Mouse (Mus musculus) MEL (cell line): ENCODE data around the gene Rprd2.

Experiments
- CTCF ChIP-seq, 3 experiments: IDR thresholded peaks in 2 of 3; conservative IDR thresholded peaks in 1 of 3; 2 replicates each; pipeline ENCODE4 v1.5.1; 2011 to 2012; ENCODE audit warnings: low read length in 3 of 3, low read depth in 2 of 3, mild to moderate bottlenecking in 2 of 3, improper control_type of control experiment in 1 of 3, inconsistent platforms in 1 of 3, mixed read lengths in 1 of 3, moderate library complexity in 1 of 3; ENCODE audit not compliant: control insufficient read depth in 1 of 3, insufficient read depth in 1 of 3, poor library complexity in 1 of 3, severe bottlenecking in 1 of 3
- E2F4 ChIP-seq: IDR thresholded peaks from 2 replicates; pipeline ENCODE4 v1.6.1; 2011; ENCODE audit warnings: low read depth, low read length, improper control_type of control experiment, borderline replicate concordance
- HCFC1 ChIP-seq: IDR thresholded peaks from 2 replicates; pipeline ENCODE4 v1.6.1; 2012; ENCODE audit warnings: low read depth, mild to moderate bottlenecking, inconsistent platforms, low read length, improper control_type of control experiment, moderate library complexity
- MAX ChIP-seq: IDR thresholded peaks from 2 replicates; pipeline ENCODE4 v1.6.1; 2011; ENCODE audit warnings: low read length, improper control_type of control experiment
- MYB ChIP-seq: IDR thresholded peaks from 2 replicates; pipeline ENCODE4 v1.6.1; 2011; ENCODE audit warnings: mild to moderate bottlenecking, low read depth, low read length, improper control_type of control experiment
- POLR2A ChIP-seq, 2 experiments: IDR thresholded peaks; 2 replicates each; pipeline ENCODE4 v1.6.1; 2011 to 2012; ENCODE audit warnings: low read length in 2 of 2, mild to moderate bottlenecking in 2 of 2, control low read depth in 1 of 2, improper control_type of control experiment in 1 of 2, low read depth in 1 of 2, moderate library complexity in 1 of 2; ENCODE audit not compliant: control insufficient read depth in 1 of 2, insufficient read depth in 1 of 2, poor library complexity in 1 of 2
- ZNF384 ChIP-seq: IDR thresholded peaks from 2 replicates; pipeline ENCODE4 v1.6.1; 2012; ENCODE audit warnings: low read depth, mild to moderate bottlenecking, inconsistent platforms, low read length, improper control_type of control experiment

GRCm38 (mm10) chr3:95850611-95851010, 31.9 kb upstream of the Rprd2 start:
- TF ChIP-seq CTCF (IDR thresholded peaks at IDR 0.05 in 2 of 3, conservative IDR thresholded peaks at IDR 0.05 in 1 of 3; ENCODE audit: control insufficient read depth in 1 of 3, insufficient read depth in 1 of 3, low read depth in 2 of 3, low read length in 3 of 3, poor library complexity in 1 of 3, severe bottlenecking in 1 of 3) = no peak
- TF ChIP-seq MAX = no peak
- no peak for TF ChIP-seq ZNF384
- no peak for TF ChIP-seq MYB
- no peak for TF ChIP-seq POLR2A (IDR thresholded peaks at IDR 0.05; ENCODE audit: control insufficient read depth in 1 of 2, insufficient read depth in 1 of 2, low read depth in 1 of 2, low read length in 2 of 2, poor library complexity in 1 of 2)
- TF ChIP-seq HCFC1 = no peak
- TF ChIP-seq E2F4 = no peak
